Mouse (Mus musculus) c-Kit-negative CD71-positive TER-119-positive erythroid progenitor cells, embryonic 14.5 days (primary cell): ENCODE measurements around the gene Josd2.

ENCODE experiments used
- DNase-seq: peaks from one replicate; pipeline ENCODE4 v3.0.0-alpha.2; 2013; ENCODE audit warnings: low read depth, low spot score

Gene Josd2

DNA sequence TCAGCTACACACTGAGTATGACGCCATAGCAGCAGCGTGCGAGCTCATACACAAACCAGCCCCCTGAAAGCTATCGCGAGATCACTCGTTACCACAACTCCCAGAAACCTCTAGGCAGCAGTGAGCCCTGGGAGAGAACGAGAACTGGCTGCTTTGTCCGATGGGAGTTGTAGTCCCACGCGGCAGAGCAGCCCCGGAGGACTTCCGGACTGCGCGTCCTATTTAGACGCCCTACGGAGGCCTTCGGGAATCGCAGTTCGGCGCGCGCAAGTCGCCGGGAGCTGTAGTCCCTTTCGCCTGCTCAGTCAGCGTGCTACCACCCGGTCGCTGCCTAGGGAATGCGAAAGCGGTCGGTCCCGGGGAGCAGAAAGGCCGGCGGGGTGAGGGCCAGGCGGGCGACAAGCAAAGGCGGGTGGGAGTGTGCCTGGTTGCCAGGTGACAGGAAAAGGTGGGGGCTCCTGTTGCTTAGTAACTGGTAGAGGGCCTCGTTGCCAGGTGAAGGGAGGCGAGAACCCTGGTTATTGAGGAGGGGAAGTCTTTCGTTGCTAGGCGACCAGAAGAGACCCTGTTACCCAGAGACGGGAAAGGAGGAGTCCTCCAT, at the start of gene Josd2:
Gene Josd2, plus strand, starts transcription at position 170 of the 601 bp plus-strand sequence.
- peak; percentile 97 for DNase-seq

DNA sequence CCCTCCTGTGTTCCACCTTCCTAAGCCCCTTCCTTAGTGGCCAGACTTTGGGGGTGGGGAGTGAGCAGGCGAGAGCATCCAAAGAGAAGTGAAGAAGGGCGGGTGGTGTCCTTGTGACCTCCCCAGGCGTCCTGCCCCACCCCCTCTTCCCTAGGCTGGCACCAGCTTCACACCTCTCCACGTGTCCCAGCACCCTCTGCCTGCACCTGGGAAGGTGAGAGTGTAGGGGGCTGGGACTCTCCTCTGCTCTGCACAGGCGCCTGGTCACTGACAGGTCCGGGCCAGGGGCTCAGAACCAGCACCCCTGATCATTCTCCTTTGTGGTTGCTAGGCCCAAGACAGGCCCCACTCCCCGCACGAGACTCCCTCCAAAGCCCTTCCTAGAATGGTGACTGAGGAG, 40.1 kb upstream of the Josd2 start:
- DNase-seq: no peak

DNA sequence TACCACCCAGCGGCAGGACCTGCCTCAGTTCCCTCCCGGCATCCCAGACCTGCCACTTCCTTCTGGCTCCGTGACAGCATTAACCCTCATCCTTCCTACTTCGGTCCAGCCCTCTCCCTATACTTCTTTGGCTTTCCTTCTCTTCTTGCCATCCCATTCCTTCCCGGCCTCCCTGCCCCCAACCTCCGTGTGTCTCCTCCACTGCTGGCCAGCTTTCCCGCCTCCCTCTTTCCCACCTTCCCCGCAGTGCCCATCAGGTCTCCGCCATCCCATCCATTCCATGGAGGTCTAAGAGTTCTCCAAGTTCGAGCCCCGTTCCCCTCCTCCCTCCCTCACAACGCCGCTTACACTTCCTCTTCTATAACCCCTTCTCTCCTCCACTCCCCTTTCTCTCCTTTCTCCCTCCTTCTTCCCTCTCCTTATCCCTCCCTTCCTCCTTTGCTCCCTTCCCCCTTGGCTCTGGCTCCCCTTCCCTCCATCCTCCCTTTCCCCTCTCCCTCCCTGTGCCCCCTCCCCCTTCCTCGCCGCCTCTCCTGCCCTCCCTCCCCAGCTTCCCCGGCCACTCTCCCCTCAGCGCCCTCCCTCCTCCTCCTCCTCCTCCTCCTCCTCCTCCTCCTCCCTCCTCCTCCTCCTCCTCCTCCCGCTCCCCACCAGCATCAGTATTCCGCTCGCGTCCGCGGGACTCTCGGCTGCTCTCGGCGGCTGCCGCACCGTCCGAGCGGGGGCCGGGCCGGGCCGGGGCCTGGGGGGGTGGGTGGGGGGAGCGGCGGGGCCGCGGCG, 39.4 kb upstream of the Josd2 start:
- no peak for DNase-seq

DNA sequence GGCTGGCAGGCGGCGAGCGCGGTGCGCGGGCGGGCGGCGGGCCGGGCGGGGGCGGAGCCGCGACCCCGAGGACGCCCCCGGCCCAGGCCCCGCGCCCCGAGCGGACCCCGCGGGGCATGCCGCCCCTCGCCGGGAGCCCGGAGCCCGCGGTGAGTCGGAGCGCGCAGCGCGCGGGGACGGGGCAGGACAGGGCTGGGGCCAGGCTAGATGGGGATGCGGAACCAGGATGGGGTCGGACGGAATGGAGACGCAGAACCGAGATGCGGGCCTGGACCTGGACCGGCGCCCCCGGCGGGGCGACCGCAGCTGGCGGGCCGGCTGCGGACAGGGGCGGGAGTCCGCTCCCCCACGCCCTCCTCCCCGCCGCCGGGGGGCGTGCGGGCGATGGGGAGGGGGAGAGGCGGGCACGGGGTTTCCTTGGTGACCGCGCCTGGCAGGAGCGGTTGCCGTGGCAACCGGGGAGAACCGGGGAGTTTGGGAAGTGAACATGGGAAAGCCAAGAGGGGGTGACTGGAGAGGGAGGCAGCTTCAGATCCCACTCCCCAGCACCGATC, 38.7 kb upstream of the Josd2 start, which contains the start of gene Lrrc4b:
Gene Lrrc4b, plus strand, starts transcription at position 51 of the 554 bp plus-strand sequence.
- DNase-seq: no peak

DNA sequence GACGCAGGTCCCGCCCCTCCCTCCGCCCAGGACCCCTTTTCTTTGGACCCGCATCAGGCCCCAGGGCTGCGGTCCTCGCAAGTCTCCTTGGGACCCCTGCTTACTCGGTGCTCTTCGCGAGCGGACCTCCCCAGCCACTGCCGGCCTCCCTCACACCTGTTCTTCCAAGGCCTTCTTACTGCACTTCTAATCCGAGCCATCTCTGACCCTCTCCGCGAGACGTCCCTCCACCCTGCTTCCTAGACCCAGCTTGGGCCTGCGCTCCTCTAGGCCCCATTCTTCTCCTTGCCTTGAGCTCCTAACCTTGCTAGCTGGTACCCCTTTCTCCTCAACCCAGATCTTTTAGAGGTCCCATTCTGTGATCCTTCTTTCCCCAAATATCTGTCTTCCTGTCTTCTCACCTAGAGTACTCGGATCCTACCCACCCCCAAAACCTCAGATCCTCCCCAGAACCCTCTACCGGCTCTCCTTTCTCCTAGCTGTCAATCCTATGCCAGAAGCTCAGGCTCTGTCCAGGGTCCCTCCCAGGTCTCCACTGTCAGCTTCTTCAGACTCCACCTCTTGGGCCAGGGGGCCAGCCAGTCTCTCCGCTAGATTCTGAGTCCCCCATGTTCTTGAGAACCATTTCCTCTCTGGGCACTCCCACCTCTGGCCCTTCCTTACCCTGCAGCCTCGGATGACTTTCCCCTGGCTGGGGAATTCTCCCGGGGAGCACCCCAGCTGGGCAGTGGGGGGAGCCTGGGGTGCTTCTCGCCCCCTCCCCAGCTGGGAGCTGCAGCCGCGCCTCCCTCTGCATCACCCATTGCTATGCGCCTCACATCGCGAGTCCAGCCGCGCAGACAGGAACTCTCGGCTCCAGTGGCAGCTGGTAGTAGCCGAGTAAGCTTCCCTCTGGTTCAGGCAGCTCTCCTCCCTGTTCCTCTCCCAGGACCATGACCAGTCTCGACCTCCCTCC, 38.0 kb upstream of the Josd2 start:
- DNase-seq: no peak

DNA sequence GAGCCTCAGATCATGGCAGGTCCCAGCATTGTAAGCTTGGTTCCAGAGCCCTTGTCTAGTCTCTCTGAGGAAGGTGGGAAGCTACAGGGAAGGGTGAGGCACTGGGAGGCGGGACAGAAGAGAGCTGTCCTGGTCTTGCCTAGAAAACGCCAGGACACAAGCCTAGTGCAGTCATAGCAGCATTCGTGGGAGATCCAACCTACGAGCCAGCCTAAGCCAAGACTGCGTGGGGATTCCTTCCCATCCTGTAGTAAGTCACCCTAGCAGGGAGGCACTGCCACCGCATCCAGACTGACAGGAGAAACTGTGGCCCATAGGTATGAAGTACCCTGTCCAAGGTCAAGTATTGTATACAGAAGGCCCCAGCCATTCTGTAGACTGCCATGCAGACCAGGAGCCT, 35.2 kb upstream of the Josd2 start:
- no peak for DNase-seq

DNA sequence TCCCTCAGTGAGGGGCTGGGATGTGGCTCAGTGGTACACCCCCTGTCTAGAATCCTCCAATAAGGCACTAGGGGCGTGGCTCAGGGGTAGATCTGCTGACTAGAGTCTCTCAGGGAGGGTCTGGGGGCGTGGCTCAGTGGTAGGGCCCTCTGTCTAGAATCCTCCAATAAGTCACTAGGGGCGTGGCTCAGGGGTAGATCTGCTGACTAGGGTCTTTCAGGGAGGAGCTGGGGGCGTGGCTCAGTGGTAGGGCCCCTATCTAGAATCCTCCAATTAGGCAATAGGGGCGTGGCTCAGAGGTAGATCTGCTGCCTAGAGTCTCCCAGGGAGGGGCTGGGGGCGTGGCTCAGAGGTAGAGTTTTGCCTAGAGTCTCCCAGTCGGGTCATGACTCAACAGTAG, 34.4 kb upstream of the Josd2 start:
- DNase-seq: peak; percentile 67

DNA sequence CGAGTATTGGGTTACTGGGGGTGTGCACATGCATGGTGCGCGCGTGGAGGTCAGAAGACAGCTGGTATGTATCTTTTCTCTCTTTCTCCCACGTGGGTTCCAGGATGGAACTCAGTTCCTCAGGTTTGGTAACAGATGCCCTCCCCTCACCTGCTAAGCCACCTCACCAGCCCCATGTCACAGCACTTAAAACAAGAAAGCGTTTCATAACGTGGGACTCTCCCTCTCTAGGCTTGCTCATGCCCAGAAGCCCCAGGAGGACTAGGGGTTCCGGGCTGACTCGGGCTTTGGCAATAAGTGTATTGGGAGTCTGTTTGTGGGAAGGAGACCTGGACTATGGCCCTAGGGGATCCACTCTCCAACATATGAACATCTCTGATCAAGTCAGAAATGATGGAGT, 33.7 kb upstream of the Josd2 start:
- DNase-seq: no peak

DNA sequence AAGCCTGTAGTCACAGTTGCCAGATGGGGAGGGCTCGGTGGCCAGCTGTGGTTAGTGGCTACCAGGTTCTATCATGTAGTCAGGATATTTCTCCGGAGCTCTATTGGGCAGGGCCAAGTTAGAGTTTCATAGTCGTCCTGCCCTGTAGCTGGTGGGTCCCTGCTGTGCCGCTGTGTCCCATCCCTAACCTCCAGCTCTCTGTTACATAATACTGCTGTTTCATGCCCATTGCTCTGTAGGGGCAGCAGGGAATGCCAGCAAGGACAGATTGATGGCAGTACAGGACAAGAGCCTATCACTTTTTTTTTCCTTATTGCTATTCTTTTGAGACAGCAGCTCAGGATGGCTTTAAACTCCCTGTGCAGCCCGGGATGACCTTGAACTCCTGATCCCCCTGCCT, 32.0 kb upstream of the Josd2 start:
- no peak for DNase-seq

DNA sequence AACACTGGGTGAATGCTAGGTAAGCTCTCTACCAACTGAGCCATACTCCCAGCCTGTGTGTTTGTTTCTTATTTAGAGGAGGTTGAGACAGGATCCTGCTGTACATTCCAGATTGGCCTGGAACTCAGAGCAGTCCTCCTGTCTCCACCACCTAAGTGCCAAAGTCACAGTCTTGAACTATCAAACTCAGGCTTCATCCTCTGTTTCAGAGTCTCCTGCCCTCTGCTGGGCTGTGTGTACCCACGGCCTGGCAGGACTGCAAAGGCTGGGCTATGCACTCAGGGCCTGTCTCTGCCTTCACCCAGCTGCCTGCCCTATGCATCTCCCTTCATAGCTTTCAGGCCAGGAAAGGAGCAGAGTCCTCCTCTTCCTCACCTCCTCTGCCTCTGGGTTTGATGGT, 31.5 kb upstream of the Josd2 start:
- DNase-seq: no peak

DNA sequence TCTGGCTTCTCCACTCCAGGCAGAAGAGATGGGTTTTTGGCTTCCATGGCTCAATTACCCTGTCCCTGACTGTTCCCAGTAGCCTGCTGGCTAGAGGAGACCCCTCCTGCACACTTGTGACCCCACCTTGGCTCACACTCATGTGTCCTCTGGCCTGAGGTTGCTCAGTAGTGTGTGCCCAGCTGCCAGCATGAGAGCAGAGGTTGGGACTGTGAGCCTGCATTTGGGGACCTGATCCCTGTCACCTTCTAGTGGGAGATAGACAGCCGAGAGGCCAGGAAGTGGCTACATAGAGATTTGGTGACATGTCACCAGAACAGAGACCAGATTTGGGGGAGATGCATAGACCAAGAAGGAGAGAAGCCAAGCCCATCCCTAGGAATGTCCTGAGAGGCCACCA, 30.6 kb upstream of the Josd2 start:
- DNase-seq: no peak

DNA sequence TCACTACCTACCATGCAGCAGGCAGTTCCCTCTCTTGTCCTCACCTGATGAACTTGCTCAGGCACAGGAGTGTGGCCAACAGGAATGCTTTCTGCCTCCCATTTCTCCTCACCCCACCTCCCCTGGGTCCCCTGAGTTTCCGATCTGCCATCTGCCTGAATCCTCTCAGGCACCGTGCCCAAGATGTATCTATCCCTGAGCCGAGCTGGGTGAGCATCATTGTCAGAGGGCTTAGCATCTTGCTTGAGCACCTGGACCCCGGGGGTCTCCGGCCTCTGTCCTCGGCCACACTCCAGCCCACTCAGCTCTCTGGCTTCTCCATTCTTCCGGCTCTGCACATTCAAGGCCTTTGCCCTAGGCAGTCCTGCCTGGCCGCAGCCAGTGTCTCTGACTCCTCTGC, 29.8 kb upstream of the Josd2 start:
- no peak for DNase-seq

DNA sequence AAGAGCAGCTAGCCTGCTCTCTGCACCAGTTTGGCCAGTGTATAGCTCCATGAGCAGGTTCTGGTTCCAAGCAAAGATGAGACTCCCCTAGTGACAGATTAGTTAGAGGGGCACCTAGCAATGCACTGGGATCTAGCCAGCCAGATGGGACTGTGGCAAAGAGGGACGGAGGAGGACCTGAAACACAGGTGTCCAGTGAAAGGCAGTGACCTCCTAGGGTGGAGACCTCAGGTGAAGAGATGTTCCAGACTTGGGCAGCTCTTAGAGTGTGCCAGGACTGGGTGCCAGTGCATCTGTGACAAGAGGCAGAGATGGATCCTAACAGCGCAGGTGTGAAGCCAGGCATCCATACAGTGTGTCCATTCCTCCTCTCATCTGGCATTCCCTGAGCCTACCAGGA, 28.1 kb upstream of the Josd2 start:
- DNase-seq: no peak

DNA sequence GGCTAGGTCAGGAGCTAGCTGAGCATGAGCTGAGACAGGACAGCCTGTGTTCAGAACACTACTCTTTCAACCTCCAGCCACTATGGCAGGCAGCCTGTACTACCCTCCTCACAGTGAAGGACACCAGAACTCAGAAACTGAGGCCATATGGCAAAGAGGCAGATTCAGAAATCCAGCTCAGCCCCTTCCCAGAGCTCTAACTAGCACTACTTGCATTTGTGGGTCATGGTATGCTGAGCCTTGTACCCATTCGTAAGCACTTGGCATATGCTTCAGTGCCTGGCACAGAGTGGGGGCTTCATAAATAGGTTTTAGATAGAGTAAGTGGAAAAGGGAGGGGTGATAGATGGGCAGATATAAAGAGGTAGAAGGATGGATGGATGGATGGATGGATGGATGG, 27.3 kb upstream of the Josd2 start:
- no peak for DNase-seq

DNA sequence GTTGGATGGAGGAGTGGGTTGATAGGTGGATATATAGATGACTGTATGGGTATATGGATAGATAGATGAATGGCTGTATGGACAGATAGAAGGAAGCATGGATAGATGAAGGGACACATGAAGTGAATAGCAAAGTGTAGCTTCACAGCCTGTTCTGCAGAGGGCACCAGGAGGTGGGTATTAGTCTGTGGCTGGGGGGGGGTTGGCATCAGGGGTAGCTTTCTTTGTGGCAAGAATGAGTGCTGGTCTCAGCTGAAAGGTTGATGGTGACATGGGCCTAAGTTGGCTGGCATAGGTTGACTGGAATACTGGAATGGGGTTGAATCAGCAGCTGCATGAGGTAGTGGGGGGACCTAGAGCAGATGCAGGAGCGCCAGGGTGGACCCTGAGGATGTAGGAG, 26.6 kb upstream of the Josd2 start:
- DNase-seq: no peak

DNA sequence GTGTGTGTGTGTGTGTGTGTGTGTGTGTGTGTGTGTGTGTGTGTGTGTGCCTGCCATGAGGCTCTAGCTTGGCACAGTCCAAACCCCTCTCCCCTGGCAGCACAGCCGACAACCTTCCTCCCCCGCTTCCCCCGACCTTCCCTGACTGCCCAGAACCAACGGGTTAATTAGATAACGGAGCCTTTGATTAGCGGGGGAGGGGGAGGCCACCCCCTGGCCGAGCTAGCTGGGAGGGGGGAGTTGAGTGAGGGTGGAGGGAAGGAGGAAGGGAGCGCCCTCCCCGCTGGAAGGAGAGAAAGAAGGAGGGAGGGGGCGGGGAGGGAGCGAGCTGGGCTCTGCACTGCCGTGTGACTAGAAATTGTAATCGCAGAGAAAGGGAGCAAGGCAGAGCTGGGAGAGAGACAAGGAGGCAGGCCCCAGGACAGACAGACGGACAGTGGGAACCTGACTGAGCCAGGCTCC, 26.1 kb upstream of the Josd2 start:
- DNase-seq: no peak

DNA sequence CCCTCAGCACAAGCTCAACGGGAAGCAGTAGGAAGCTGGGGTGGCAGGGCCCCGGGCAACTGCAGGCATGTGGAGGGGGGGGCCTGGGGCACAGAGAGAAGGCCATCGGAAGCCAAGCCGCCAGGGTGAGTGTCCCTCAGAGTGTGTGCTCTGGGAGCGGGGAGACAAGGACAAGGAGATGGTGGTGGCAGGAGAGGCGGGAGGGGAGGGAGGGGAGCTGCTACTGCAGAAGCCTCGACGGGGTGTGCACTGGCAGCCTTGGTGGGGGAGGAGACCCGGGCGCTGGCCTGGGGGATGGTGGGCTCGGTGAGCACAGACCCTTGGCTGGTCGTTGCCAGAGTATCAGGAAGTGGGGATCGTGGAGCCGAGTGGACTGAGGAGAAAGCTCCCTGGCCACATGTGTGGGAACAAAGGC, 25.4 kb upstream of the Josd2 start:
- DNase-seq: no peak

DNA sequence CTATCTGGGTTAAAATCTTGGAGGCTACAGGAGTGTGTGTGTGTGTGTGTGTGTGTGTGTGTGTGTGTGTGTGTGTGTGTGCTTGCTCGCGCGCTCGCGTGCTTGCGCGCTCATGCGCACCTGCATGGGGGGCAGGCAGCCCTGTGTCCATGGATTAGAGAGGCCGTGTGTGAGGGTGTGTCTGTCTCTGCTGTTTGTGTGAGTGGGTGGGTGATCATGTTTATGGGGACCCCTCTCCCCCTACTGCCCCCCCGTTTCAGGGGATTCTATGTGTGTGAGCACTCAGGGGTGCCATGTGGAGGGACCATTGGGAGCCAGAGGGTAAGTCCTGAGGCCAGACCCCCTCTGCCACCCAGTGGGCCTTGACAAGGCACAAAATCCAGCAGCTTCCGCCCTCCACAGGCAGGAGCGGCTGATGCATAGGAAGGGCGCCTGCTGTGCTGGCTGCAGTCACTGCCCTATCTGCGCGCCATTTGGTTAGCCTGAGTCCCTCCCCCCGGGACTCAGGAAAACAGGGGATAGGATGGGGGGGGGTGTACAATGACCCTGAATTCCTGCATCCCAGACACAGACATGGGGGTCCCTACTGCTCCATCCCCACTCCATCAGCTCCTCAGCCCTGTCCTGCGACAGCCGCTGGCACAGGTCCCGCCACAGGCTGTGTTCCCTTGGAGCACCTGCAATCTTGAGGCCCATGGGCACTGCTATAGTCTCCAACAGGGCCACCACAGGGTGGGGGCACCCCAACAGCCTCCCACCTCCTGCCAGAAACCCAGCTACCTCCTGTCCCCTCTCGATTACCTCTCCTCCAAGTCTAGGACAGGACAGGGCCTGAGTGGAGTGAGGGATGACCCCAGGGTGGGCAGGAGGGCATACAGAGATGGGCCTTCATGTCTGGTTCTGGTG, 24.3 kb upstream of the Josd2 start:
- DNase-seq: no peak

DNA sequence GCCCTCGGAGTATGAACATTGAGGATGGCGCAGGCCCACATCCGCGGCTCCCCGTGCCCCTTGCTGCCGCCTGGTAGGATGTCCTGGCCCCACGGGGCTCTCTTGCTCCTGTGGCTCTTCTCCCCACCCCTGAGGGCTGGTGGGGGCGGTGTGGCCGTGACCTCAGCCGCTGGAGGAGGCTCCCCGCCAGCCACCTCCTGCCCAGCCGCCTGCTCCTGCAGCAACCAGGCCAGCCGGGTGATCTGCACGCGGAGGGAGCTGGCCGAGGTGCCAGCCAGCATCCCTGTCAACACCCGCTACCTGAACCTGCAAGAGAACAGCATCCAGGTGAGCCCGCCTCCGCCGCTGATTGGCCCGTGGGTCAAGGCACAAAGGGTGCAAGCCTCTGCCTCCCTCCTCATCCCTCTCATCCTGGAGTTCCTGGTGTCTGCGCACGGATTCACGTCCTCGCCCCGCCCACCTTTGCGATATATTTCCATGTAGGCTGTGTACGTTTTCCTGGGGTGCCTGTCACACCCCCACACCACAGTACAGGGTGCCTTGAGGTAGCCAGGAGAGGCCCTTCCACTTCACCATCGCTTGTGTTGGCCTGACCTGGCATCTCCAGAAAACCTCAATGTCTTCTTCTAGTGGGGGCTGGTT, 22.8 kb upstream of the Josd2 start:
- no peak for DNase-seq

DNA sequence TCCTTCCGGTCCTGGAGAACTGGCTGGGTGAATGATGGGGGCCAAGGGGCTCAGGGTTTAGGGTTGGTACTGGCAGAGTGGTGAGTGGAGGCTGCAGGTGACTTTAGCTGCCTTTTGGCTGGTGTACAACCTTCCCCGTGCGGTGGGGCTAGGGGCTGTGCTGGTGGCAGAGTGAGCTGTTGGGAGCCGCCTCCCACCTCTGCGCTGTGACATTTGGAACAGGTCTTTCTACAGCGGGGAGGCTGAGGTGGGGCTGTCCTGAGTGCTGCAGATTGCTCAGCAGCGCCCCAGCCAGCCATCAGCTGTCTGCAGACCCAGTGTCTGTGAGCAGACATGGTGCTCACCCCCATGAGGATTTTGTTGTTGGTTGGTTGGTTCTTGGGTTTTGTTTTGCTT, 22.3 kb upstream of the Josd2 start:
- DNase-seq: no peak
